Mouse (Mus musculus): ENCODE measurements around the gene Ankrd28.

GRCm38 (mm10) chr14:31692536-31692935 is 137.9 kb downstream of the Ankrd28 start:
- TF ChIP-seq CTCF (IDR thresholded peaks at IDR 0.05): no peak
- TF ChIP-seq POLR2A (IDR thresholded peaks at IDR 0.05; ENCODE audit: insufficient read depth, low read depth, low read length): no peak

Measured in heart, adult 2 months (tissue).